Mouse (Mus musculus): ENCODE results near the gene Zcchc14.

DNA sequence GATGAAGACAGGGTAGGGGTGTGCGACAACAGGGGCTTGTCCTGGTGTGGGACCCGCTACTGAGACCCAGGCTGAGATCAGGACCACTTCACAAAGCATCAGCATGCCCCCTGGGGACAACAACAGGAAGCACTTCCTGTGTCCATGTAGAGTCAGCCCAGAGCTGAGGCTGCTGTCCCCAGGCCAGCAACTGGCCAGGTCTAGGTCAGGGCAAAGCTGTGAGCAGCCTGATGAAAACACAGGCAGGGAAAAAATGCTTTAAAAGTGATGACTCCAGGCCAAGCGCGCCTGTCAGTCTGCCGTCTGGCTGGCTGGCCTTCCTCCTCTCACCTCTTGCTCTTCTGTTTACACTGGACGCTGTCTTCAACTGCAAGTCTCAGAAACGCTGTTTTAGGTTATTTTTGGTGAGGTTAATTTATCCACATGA lies 21.0 kb downstream of the Zcchc14 start:
- no peak for TF ChIP-seq CTCF (IDR thresholded peaks at IDR 0.05; ENCODE audit: control insufficient read depth, insufficient read depth, insufficient read length)
- TF ChIP-seq MYOG (IDR thresholded peaks at IDR 0.05; ENCODE audit: control insufficient read depth, extremely low read depth, insufficient read length): no peak
- no peak for TF ChIP-seq MAX (IDR thresholded peaks at IDR 0.05)
- no peak for TF ChIP-seq CEBPB (IDR thresholded peaks at IDR 0.05; ENCODE audit: low read depth)
- TF ChIP-seq USF1 (IDR thresholded peaks at IDR 0.05; ENCODE audit: low read depth): no peak
- peak; percentile 29 for TF ChIP-seq MYOD1 (IDR thresholded peaks at IDR 0.05; ENCODE audit: control insufficient read depth, insufficient read length, low read depth)

All from C2C12 (cell line).